Mouse (Mus musculus): ENCODE results near the gene Slain2. TPM values are rescaled to one million over a fixed set of nuclear protein-coding genes. Genes with fewer than 3 reads are reported as not detected.

The Slain2 gene
- polyA plus RNA-seq, 1 experiment from 2014 or later: 15.2 TPM

GRCm38 (mm10) chr5:72896478-72897279 is 17.4 kb upstream of the Slain2 start:
- no peaks in the 10 kb centered on the region for H3K27me3 ChIP-seq (ENCODE audit: control insufficient read depth, insufficient read depth, low read depth, low read length)
- H3K4me1 ChIP-seq (ENCODE audit: control insufficient read depth, insufficient read depth, low read length): no peaks in the 10 kb centered on the region
- WGBS: 67% methylated on average over 18 of the region's 18 CpGs
- ATAC-seq: no peak
- no peak overlapping the region for H3K4me2 ChIP-seq (ENCODE audit: low read length)
- no peaks in the 10 kb centered on the region for H3K9me3 ChIP-seq (replicated peaks; ENCODE audit: control insufficient read depth, low read length, poor library complexity, severe bottlenecking)
- no peaks in the 10 kb centered on the region for H3K36me3 ChIP-seq (ENCODE audit: control insufficient read depth, insufficient read depth, low read length)
- no peak overlapping the region for H3K9ac ChIP-seq (ENCODE audit: low read depth, low read length)
- no peak overlapping the region for H3K4me3 ChIP-seq (ENCODE audit: low read depth, low read length)
- no peak overlapping the region for H3K27ac ChIP-seq (ENCODE audit: low read length)

- Histone ChIP-seq H3K4me3 (ENCODE audit: low read depth, low read length) (no peak overlapping the region), H3K27ac (ENCODE audit: low read length) (no peak overlapping the region)
Observed at GRCm38 (mm10) chr5:72897998-72898397, 16.1 kb upstream of the Slain2 start.

GRCm38 (mm10) chr5:72899255-72899654 is 14.8 kb upstream of the Slain2 start:
- Histone ChIP-seq H3K27ac (ENCODE audit: low read length) (no peak overlapping the region), H3K27me3 (ENCODE audit: control insufficient read depth, insufficient read depth, low read depth, low read length) (no peaks in the 10 kb centered on the region), H3K9me3 (replicated peaks; ENCODE audit: control insufficient read depth, low read length, poor library complexity, severe bottlenecking) (no peaks in the 10 kb centered on the region), H3K4me2 (ENCODE audit: low read length) (no peak overlapping the region), H3K9ac (ENCODE audit: low read depth, low read length) (no peak overlapping the region), H3K4me3 (ENCODE audit: low read depth, low read length) (no peak overlapping the region), H3K4me1 (ENCODE audit: control insufficient read depth, insufficient read depth, low read length) (no peaks in the 10 kb centered on the region), H3K36me3 (ENCODE audit: control insufficient read depth, insufficient read depth, low read length) (no peaks in the 10 kb centered on the region)
- WGBS: 95% methylated on average over 8 of the region's 8 CpGs
- no peak for ATAC-seq

More at GRCm38 (mm10) chr5:72897998-72898397, 16.1 kb upstream of the Slain2 start:
- no peak for ATAC-seq
- Histone ChIP-seq H3K36me3 (ENCODE audit: control insufficient read depth, insufficient read depth, low read length) (no peaks in the 10 kb centered on the region), H3K27me3 (ENCODE audit: control insufficient read depth, insufficient read depth, low read depth, low read length) (no peaks in the 10 kb centered on the region), H3K4me2 (ENCODE audit: low read length) (no peak overlapping the region), H3K9ac (ENCODE audit: low read depth, low read length) (no peak overlapping the region), H3K4me1 (ENCODE audit: control insufficient read depth, insufficient read depth, low read length) (no peaks in the 10 kb centered on the region), H3K9me3 (replicated peaks; ENCODE audit: control insufficient read depth, low read length, poor library complexity, severe bottlenecking) (no peaks in the 10 kb centered on the region)
- 59% methylated on average over 6 of the region's 6 CpGs for WGBS

- no peak overlapping the region for H3K4me3 ChIP-seq (ENCODE audit: low read depth, low read length)
- H3K4me1 ChIP-seq (ENCODE audit: control insufficient read depth, insufficient read depth, low read length): no peaks in the 10 kb centered on the region
- no peak for ATAC-seq
- no peak overlapping the region for H3K9ac ChIP-seq (ENCODE audit: low read depth, low read length)
- H3K9me3 ChIP-seq (replicated peaks; ENCODE audit: control insufficient read depth, low read length, poor library complexity, severe bottlenecking): no peaks in the 10 kb centered on the region
- 85% methylated on average over 4 of the region's 4 CpGs for WGBS
- H3K36me3 ChIP-seq (ENCODE audit: control insufficient read depth, insufficient read depth, low read length): no peaks in the 10 kb centered on the region
- H3K27ac ChIP-seq (ENCODE audit: low read length): no peak overlapping the region
- no peaks in the 10 kb centered on the region for H3K27me3 ChIP-seq (ENCODE audit: control insufficient read depth, insufficient read depth, low read depth, low read length)
- H3K4me2 ChIP-seq (ENCODE audit: low read length): no peak overlapping the region
Observed at GRCm38 (mm10) chr5:72901866-72902265, 12.2 kb upstream of the Slain2 start.

GRCm38 (mm10) chr5:72902312-72902711 is 11.8 kb upstream of the Slain2 start:
- no peak for ATAC-seq
- no peaks in the 10 kb centered on the region for H3K9me3 ChIP-seq (replicated peaks; ENCODE audit: control insufficient read depth, low read length, poor library complexity, severe bottlenecking)
- no peak overlapping the region for H3K4me3 ChIP-seq (ENCODE audit: low read depth, low read length)
- no peak overlapping the region for H3K9ac ChIP-seq (ENCODE audit: low read depth, low read length)
- H3K36me3 ChIP-seq (ENCODE audit: control insufficient read depth, insufficient read depth, low read length): no peaks in the 10 kb centered on the region
- H3K4me2 ChIP-seq (ENCODE audit: low read length): no peak overlapping the region
- WGBS: 47% methylated on average over 3 of the region's 3 CpGs
- H3K27ac ChIP-seq (ENCODE audit: low read length): no peak overlapping the region
- no peaks in the 10 kb centered on the region for H3K4me1 ChIP-seq (ENCODE audit: control insufficient read depth, insufficient read depth, low read length)
- H3K27me3 ChIP-seq (ENCODE audit: control insufficient read depth, insufficient read depth, low read depth, low read length): no peaks in the 10 kb centered on the region

GRCm38 (mm10) chr5:72902876-72903516 is 11.1 kb upstream of the Slain2 start:
- Histone ChIP-seq H3K4me2 (ENCODE audit: low read length) (no peak overlapping the region), H3K9ac (ENCODE audit: low read depth, low read length) (no peak overlapping the region), H3K4me1 (ENCODE audit: control insufficient read depth, insufficient read depth, low read length) (no peaks in the 10 kb centered on the region), H3K36me3 (ENCODE audit: control insufficient read depth, insufficient read depth, low read length) (no peaks in the 10 kb centered on the region), H3K27me3 (ENCODE audit: control insufficient read depth, insufficient read depth, low read depth, low read length) (no peaks in the 10 kb centered on the region), H3K9me3 (replicated peaks; ENCODE audit: control insufficient read depth, low read length, poor library complexity, severe bottlenecking) (no peaks in the 10 kb centered on the region), H3K27ac (ENCODE audit: low read length) (no peak overlapping the region), H3K4me3 (ENCODE audit: low read depth, low read length) (no peak overlapping the region)
- WGBS: 92% methylated on average over 3 of the region's 3 CpGs
- ATAC-seq: no peak

GRCm38 (mm10) chr5:72904903-72905790 is 9.0 kb upstream of the Slain2 start:
- Histone ChIP-seq H3K27ac (ENCODE audit: low read length) (no peak overlapping the region), H3K27me3 (ENCODE audit: control insufficient read depth, insufficient read depth, low read depth, low read length) (no peaks in the 10 kb centered on the region), H3K9me3 (replicated peaks; ENCODE audit: control insufficient read depth, low read length, poor library complexity, severe bottlenecking) (no peaks in the 10 kb centered on the region), H3K36me3 (ENCODE audit: control insufficient read depth, insufficient read depth, low read length) (no peaks in the 10 kb centered on the region), H3K9ac (ENCODE audit: low read depth, low read length) (no peak overlapping the region), H3K4me3 (ENCODE audit: low read depth, low read length) (no peak overlapping the region), H3K4me2 (ENCODE audit: low read length) (no peak overlapping the region), H3K4me1 (ENCODE audit: control insufficient read depth, insufficient read depth, low read length) (no peaks in the 10 kb centered on the region)
- WGBS: 83% methylated on average over 18 of the region's 18 CpGs
- ATAC-seq: no peak

- WGBS: 86% methylated on average over 6 of the region's 6 CpGs
- Histone ChIP-seq H3K36me3 (ENCODE audit: control insufficient read depth, insufficient read depth, low read length) (no peaks in the 10 kb centered on the region), H3K9ac (ENCODE audit: low read depth, low read length) (no peak overlapping the region), H3K4me2 (ENCODE audit: low read length) (no peak overlapping the region), H3K9me3 (replicated peaks; ENCODE audit: control insufficient read depth, low read length, poor library complexity, severe bottlenecking) (no peaks in the 10 kb centered on the region), H3K27me3 (ENCODE audit: control insufficient read depth, insufficient read depth, low read depth, low read length) (no peaks in the 10 kb centered on the region), H3K4me1 (ENCODE audit: control insufficient read depth, insufficient read depth, low read length) (no peaks in the 10 kb centered on the region), H3K4me3 (ENCODE audit: low read depth, low read length) (no peak overlapping the region), H3K27ac (ENCODE audit: low read length) (no peak overlapping the region)
- no peak for ATAC-seq
Observed at GRCm38 (mm10) chr5:72907402-72907801, 6.7 kb upstream of the Slain2 start.

Measured in midbrain, embryonic 16.5 days (tissue).